Mouse (Mus musculus) telencephalon, adult 2 months (tissue): Measurements from ENCODE around the gene Ppara.

Experiments
- DNase-seq: peaks from one replicate; pipeline ENCODE4 v3.0.0-alpha.2; 2011; ENCODE audit warnings: low read depth, low spot score

The Ppara gene

GRCm38 (mm10) chr15:85802931-85803330 lies 68.1 kb downstream of the Ppara start:
- no peak for DNase-seq

GRCm38 (mm10) chr15:85806886-85807285 lies 72.1 kb downstream of the Ppara start:
- no peak for DNase-seq

- no peak for DNase-seq
Measured at GRCm38 (mm10) chr15:85807404-85807803, 72.6 kb downstream of the Ppara start.

GRCm38 (mm10) chr15:85808031-85808430 lies 73.2 kb downstream of the Ppara start:
- DNase-seq: no peak

- DNase-seq: no peak
Measured at GRCm38 (mm10) chr15:85808434-85808833, 73.7 kb downstream of the Ppara start.

GRCm38 (mm10) chr15:85809091-85809490 lies 74.3 kb downstream of the Ppara start:
- DNase-seq: no peak

GRCm38 (mm10) chr15:85810462-85810805 lies 75.7 kb downstream of the Ppara start:
- no peak for DNase-seq

GRCm38 (mm10) chr15:85810806-85811521 lies 76.2 kb downstream of the Ppara start:
- peak; percentile 91 for DNase-seq

GRCm38 (mm10) chr15:85811535-85812277 lies 76.9 kb downstream of the Ppara start, which contains the start of gene Cdpf1:
Cdpf1 (minus strand) TSS chr15:85811697.
- DNase-seq: peak; percentile 95

GRCm38 (mm10) chr15:85813428-85813827 lies 78.6 kb downstream of the Ppara start:
- no peak for DNase-seq

GRCm38 (mm10) chr15:85821203-85822010 lies 86.6 kb downstream of the Ppara start, which contains the start of gene Pkdrej:
Pkdrej (minus strand) TSS chr15:85821734.
- no peak for DNase-seq

GRCm38 (mm10) chr15:85822011-85822359 lies 87.2 kb downstream of the Ppara start:
- no peak for DNase-seq

GRCm38 (mm10) chr15:85826676-85827075 lies 91.9 kb downstream of the Ppara start:
- no peak for DNase-seq

- no peak for DNase-seq
Measured at GRCm38 (mm10) chr15:85828071-85828470, 93.3 kb downstream of the Ppara start.

GRCm38 (mm10) chr15:85829470-85829869 lies 94.7 kb downstream of the Ppara start:
- no peak for DNase-seq

GRCm38 (mm10) chr15:85831954-85832590 lies 97.3 kb downstream of the Ppara start, which contains the start of gene Ttc38:
Ttc38 (plus strand) TSS chr15:85832306.
- DNase-seq: peak; percentile 50

GRCm38 (mm10) chr15:85832599-85832998 lies 97.8 kb downstream of the Ppara start:
- DNase-seq: no peak

- DNase-seq: no peak
Measured at GRCm38 (mm10) chr15:85835335-85835734, 100.6 kb downstream of the Ppara start.

- no peak for DNase-seq
Measured at GRCm38 (mm10) chr15:85836887-85837286, 102.1 kb downstream of the Ppara start.

- no peak for DNase-seq
Measured at GRCm38 (mm10) chr15:85840983-85841382, 106.2 kb downstream of the Ppara start.

GRCm38 (mm10) chr15:85841796-85842360 lies 107.1 kb downstream of the Ppara start:
- no peak for DNase-seq
